In genomic region chrX:168810513-168811265, GRCm38 (mm10) we compare ENCODE assay signal across 29 mouse cellular contexts. TPM values are rescaled to one million over a fixed set of nuclear protein-coding genes. Genes with fewer than 3 reads are reported as not detected.
A peak's percentile ranks its signal among the peaks of the same experiment; 100 is the strongest.
DNase-seq lines count a peak whose midpoint lies in the region; ATAC-seq lines count a peak whose summit lies in the region.
"Had no signal": no experiment of that assay in that cellular context is flagged by ENCODE, and none has a peak within 500 bp of the region (broad histone marks: within the 10 kb centered on the region; RNA-seq: fewer than 3 reads in every experiment).

No protein-coding gene starts in this region.

- no peak overlapping the region for H3K9ac ChIP-seq in liver, embryonic 16.5 days (ENCODE audit: low read depth, low read length)
- H3K9ac ChIP-seq: embryonic facial prominence, embryonic 15.5 days; forebrain, embryonic 12.5 days; forebrain, postnatal 0 days; heart, embryonic 12.5 days; hindbrain, embryonic 14.5 days; limb, embryonic 13.5 days; liver, embryonic 13.5 days; lung, embryonic 15.5 days; midbrain, embryonic 13.5 days had no signal

- no peak overlapping the region for H3K27ac ChIP-seq in liver, embryonic 16.5 days (ENCODE audit: low read length)
- H3K27ac ChIP-seq: embryonic facial prominence, embryonic 10.5 days; embryonic facial prominence, embryonic 15.5 days; forebrain, embryonic 12.5 days; hindbrain, embryonic 14.5 days; layer of hippocampus, adult 2 months; limb, embryonic 13.5 days; liver, embryonic 13.5 days; lung, embryonic 15.5 days; midbrain, embryonic 13.5 days had no signal

- no peaks in the 10 kb centered on the region for H3K4me1 ChIP-seq in liver, embryonic 16.5 days (ENCODE audit: control insufficient read depth, low read depth, low read length)
- H3K4me1 ChIP-seq: embryonic facial prominence, embryonic 10.5 days; embryonic facial prominence, embryonic 15.5 days; forebrain, embryonic 12.5 days; heart, embryonic 12.5 days; limb, embryonic 13.5 days; liver, embryonic 13.5 days; lung, embryonic 15.5 days; megakaryocyte, embryonic 14.5 days; midbrain, embryonic 13.5 days had no signal

- no peaks in the 10 kb centered on the region for H3K36me3 ChIP-seq in liver, embryonic 16.5 days (ENCODE audit: control insufficient read depth, insufficient read depth)
- H3K36me3 ChIP-seq: embryonic facial prominence, embryonic 10.5 days; embryonic facial prominence, embryonic 15.5 days; forebrain, embryonic 12.5 days; heart, embryonic 12.5 days; limb, embryonic 13.5 days; liver, embryonic 13.5 days; lung, embryonic 15.5 days; midbrain, embryonic 13.5 days had no signal

- H3K4me2 ChIP-seq in liver, embryonic 16.5 days (ENCODE audit: low read depth, low read length) = no peak overlapping the region
- H3K4me2 ChIP-seq: embryonic facial prominence, embryonic 15.5 days; forebrain, embryonic 12.5 days; heart, embryonic 12.5 days; hindbrain, embryonic 14.5 days; limb, embryonic 13.5 days; liver, embryonic 13.5 days; lung, embryonic 15.5 days; midbrain, embryonic 13.5 days had no signal

- peak; percentile 35; the same call in 1 of the 2 replicates for ATAC-seq in liver, embryonic 16.5 days (ENCODE audit: low read depth)
- peak; percentile 99 for ATAC-seq in granulocyte monocyte progenitor cell, adult 5-6 weeks (replicated peaks; ENCODE audit: poor library complexity, severe bottlenecking)
- ATAC-seq in monocyte, adult 5-6 weeks (replicated peaks; ENCODE audit: insufficient number of reproducible peaks, low FRiP score, low TSS enrichment, poor library complexity, severe bottlenecking) = 0 out of 2 replicates have a peak, but pooled peaks have one; percentile 31
- ATAC-seq: forebrain, postnatal 0 days; midbrain, embryonic 13.5 days had no signal

- H3K27me3 ChIP-seq in liver, embryonic 16.5 days (ENCODE audit: control insufficient read depth, insufficient read depth, low read depth, low read length) = no peaks in the 10 kb centered on the region
- H3K27me3 ChIP-seq: CH12.LX; embryonic facial prominence, embryonic 15.5 days; heart, embryonic 12.5 days; liver, embryonic 13.5 days; lung, embryonic 15.5 days; megakaryocyte, embryonic 14.5 days had no signal

- DNase-seq in liver = no peak
- peak; percentile 8 for DNase-seq in CD4-positive helper T cell, adult 2 months (ENCODE audit: low read depth, low spot score)
- no peak for DNase-seq in right cerebral cortex, adult 2 months (ENCODE audit: low spot score in 2 of 2)
- DNase-seq in spleen, adult 18-20 months = no peak
- DNase-seq: adrenal gland, adult 8-10 months; cerebellum, adult 2 months; cerebellum, postnatal 14 days; forebrain, postnatal 0 days; gastrocnemius, postnatal 14 days; heart, adult 18-20 months; heart, postnatal 4 days; kidney, adult 2 months; kidney, postnatal 36 days; liver, embryonic 13.5 days; thymus, postnatal 14 days had no signal

- no peak overlapping the region for H3K4me3 ChIP-seq in liver, embryonic 16.5 days (ENCODE audit: low read depth, low read length)
- H3K4me3 ChIP-seq: embryonic facial prominence, embryonic 10.5 days; embryonic facial prominence, embryonic 15.5 days; forebrain, embryonic 12.5 days; heart, embryonic 12.5 days; layer of hippocampus, adult 2 months; limb, embryonic 13.5 days; liver, embryonic 13.5 days; lung, embryonic 15.5 days; megakaryocyte, embryonic 14.5 days; midbrain, embryonic 13.5 days had no signal

- 26% methylated on average over 3 of the region's 3 CpGs for WGBS in liver, embryonic 16.5 days (ENCODE audit: insufficient replicate concordance)

- no peaks in the 10 kb centered on the region for H3K9me3 ChIP-seq in liver, embryonic 16.5 days (replicated peaks; ENCODE audit: control insufficient read depth, low read length)
- H3K9me3 ChIP-seq: embryonic facial prominence, embryonic 10.5 days; embryonic facial prominence, embryonic 15.5 days; forebrain, embryonic 12.5 days; heart, embryonic 12.5 days; limb, embryonic 13.5 days; liver, embryonic 13.5 days; lung, embryonic 15.5 days; megakaryocyte, embryonic 14.5 days; midbrain, embryonic 13.5 days had no signal

RNA-seq across cellular contexts. Expression of gene Arhgap6, which starts 15.8 kb away (rescaled TPM):
- 1.9 and 2.0 TPM in 2 replicates for polyA plus RNA-seq in liver, embryonic 16.5 days (2015; fragmentation: Nextera tagmentation; extraction: Ambion mirVana)
- total RNA-seq in granulocyte monocyte progenitor cell, adult 5-6 weeks (2014; fragmentation: Nextera tagmentation) = 3.6 and 6.6 TPM in 2 replicates
- total RNA-seq in granulocyte monocyte progenitor cell, adult 5-6 weeks (2017) = 1.6 and 4.3 TPM in 2 replicates
- total RNA-seq in monocyte, adult 5-6 weeks (2017) = 1.7 to 3.3 TPM (median 2.2 TPM) in 3 replicates

Comparison
In these comparisons a context has a peak if more than half of its experiments do, and no peak if none do; other contexts are left out.
1. ATAC-seq: peak in every context shown above with its lines; median percentile 99 in granulocyte monocyte progenitor cell, adult 5-6 weeks; 35 in liver, embryonic 16.5 days; 31 in monocyte, adult 5-6 weeks.